Mouse (Mus musculus): ENCODE data around the gene Kat6b. TPM values are rescaled to one million over a fixed set of nuclear protein-coding genes. Genes with fewer than 3 reads are reported as not detected.

Kat6b gene
- polyA plus RNA-seq, 1 experiment from 2014 or later: 33.0 TPM

DNA sequence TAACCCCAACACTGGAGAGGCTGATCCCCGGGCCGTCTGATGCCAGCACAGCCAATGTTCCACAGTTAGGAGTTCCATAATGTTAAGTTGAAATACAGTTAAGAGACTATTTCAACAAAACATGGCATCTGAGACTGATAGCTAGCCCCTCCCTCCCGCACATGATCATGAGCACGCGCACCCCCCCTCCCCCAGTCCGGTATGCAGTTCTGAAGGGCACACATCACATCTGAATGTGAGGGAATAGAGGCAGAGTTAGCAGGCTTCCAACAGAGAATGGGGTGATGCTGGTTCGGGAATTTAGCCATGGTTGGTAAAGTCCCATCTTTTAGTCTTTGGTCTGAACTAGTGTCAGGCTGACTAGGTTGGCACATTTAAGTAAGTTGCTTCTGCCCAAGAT is 70.4 kb downstream of the Kat6b start:
- Histone ChIP-seq H3K4me1 (peaks cover 65% of the 10 kb centered on the region), H3K27me3 (no peaks in the 10 kb centered on the region), H3K36me3 (ENCODE audit: poor library complexity, severe bottlenecking) (no peaks in the 10 kb centered on the region), H3K27ac (no peak overlapping the region), H3K9ac (no peak overlapping the region), H3K4me2 (no peak overlapping the region), H3K9me3 (replicated peaks) (no peaks in the 10 kb centered on the region), H3K4me3 (no peak overlapping the region)
- no peak for ATAC-seq
- WGBS: 93% methylated on average over 7 of the region's 7 CpGs

DNA sequence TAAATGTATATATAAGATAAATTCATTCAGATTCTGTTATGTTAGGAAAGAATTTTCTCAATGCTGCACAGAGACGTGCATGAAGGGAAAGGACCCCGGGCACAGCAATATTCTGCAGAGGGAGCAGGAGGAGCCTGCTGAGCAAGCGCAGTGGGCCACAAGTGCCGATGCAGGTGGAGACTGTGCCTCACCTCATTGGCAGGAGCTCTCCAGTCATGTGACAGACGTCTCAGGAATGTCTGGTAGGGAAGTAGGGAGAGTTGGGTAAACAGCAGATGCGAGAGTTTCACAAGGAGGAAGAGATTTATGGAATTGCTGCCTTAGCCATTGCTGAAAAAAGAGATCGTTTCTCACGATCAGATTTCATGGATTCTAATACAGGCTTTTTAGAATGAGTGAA is 71.7 kb downstream of the Kat6b start:
- Histone ChIP-seq H3K9me3 (replicated peaks) (no peaks in the 10 kb centered on the region), H3K36me3 (ENCODE audit: poor library complexity, severe bottlenecking) (no peaks in the 10 kb centered on the region), H3K27ac (no peak overlapping the region), H3K4me3 (no peak overlapping the region), H3K4me2 (no peak overlapping the region), H3K4me1 (peaks cover 60% of the 10 kb centered on the region), H3K9ac (no peak overlapping the region), H3K27me3 (no peaks in the 10 kb centered on the region)
- ATAC-seq: peak; percentile 24; the same call in 1 of the 2 replicates
- WGBS: 76% methylated on average over 8 of the region's 8 CpGs

DNA sequence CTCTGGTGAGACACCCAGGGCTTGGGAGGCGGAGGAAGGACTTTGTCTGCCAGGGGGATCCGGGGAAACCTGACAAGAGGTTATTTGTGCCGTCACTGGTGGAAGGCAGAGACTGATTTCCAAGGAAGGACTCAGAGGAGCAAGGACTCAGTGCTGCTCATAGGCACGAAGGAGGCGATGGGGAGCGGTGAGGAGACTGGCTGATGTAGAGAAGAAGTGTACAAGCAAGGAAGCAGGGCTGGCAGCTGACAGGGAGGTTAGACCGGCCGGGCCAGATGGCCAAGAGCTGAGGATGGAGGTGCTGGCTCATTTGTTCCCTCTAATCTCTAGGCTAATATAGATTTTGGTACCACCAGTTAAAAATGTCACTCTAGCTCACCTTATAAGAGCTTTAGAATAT is 72.8 kb downstream of the Kat6b start:
- Histone ChIP-seq H3K9me3 (replicated peaks) (no peaks in the 10 kb centered on the region), H3K4me1 (peaks cover 63% of the 10 kb centered on the region), H3K4me3 (no peak overlapping the region), H3K36me3 (ENCODE audit: poor library complexity, severe bottlenecking) (no peaks in the 10 kb centered on the region), H3K4me2 (no peak overlapping the region), H3K27me3 (no peaks in the 10 kb centered on the region), H3K27ac (no peak overlapping the region), H3K9ac (no peak overlapping the region)
- WGBS: 86% methylated on average over 8 of the region's 8 CpGs
- no peak for ATAC-seq

DNA sequence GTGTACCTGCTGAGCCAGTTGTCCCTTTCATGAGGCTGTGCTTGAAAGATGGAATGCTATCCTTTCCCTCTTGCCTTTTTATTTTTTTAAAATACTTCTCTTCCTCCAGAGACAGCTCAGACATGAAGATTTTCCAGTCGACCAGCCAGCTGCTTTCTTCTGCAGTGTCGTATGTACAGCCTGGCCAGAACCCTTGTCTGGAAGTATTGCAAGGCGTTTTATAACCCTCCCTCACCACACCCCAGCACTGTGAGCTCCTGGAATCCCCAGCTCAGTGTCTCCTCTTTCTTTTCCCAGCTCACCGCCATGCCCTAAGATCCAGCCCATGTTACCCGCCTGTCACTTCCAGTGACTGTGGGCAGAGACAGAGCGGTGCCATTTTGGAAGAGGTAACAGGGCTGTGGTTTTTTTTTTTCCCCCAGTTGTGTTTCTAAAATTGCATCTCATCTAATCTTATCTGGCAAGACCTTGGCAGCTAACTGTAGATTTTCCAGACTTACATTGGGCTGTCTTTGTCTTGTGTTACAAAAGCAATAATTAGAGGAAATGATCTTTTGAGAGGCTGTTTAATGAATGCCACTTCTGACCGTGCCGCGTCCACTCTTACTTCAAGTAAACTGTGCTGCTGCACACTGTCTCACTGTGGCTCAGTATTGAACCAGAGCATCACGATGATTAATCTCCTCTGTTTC is 77.4 kb downstream of the Kat6b start:
- H3K27ac ChIP-seq: peak overlapping the region; percentile 48
- H3K4me2 ChIP-seq: no peak overlapping the region; the same call in 1 of the 2 replicates
- WGBS: 41% methylated on average over 10 of the region's 10 CpGs
- H3K9ac ChIP-seq: no peak overlapping the region
- peak; percentile 43; the same call in 1 of the 2 replicates for ATAC-seq
- no peaks in the 10 kb centered on the region for H3K36me3 ChIP-seq (ENCODE audit: poor library complexity, severe bottlenecking)
- H3K4me3 ChIP-seq: no peak overlapping the region
- no peaks in the 10 kb centered on the region for H3K27me3 ChIP-seq
- no peaks in the 10 kb centered on the region for H3K9me3 ChIP-seq (replicated peaks)
- peaks cover 67% of the 10 kb centered on the region for H3K4me1 ChIP-seq

DNA sequence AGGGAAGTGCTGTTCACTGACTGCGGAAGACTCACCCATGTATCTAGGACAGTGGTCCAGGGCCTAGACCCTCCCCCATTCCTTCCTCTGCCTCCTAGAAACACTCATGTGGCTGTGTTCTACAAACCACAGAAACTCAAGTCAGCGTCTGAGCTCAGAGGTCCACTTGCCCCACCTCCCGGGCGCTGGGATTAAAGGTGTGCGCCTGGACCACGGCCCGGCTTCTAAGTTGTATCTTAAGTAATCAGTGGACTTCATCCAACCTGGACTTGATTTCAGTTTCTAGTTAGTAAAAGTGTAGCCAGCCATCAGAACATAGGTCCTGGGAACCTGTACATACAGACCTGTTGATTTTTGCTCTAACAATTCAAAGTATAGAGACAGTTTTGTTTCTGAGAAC is 78.2 kb downstream of the Kat6b start:
- ATAC-seq: no peak
- WGBS: 90% methylated on average over 7 of the region's 7 CpGs
- Histone ChIP-seq H3K4me3 (no peak overlapping the region), H3K27ac (no peak overlapping the region), H3K27me3 (no peaks in the 10 kb centered on the region), H3K4me1 (peaks cover 67% of the 10 kb centered on the region), H3K36me3 (ENCODE audit: poor library complexity, severe bottlenecking) (no peaks in the 10 kb centered on the region), H3K9me3 (replicated peaks) (no peaks in the 10 kb centered on the region), H3K9ac (no peak overlapping the region), H3K4me2 (no peak overlapping the region)

DNA sequence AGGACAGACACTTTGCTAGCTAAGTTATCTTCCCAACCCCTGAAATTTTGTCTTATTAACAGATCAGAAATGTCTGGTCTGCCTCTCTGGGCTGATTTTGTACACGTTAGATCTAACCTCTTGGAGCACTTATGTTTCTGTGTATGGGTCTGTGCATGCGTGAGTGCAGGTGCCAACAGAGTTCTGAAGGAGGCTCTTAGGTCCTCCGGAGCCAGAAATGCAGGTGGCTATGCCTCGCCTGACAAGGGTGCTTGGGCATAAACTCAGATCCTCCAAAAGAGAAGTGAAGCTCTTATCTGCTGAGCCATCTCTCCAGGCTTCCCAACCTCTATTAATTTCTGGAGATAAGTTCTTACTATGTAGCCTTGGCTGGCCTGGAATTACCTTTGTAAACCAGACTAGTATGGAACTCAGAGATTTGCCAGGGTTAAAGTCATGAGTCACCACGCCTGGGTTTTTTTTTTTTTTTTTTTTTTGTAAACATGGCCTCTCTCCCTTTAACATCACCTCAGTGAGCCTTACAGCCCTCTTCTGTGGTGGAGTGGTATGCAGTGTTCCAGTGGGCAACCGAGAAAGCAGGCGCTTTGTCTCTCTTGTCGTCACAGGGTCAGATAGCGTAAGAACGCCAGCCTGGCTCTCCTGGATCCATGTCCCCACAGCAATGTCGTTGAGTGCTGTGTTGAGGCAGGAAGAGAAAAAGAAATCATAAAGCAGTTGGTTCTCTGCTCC is 79.4 kb downstream of the Kat6b start:
- no peaks in the 10 kb centered on the region for H3K36me3 ChIP-seq (ENCODE audit: poor library complexity, severe bottlenecking)
- H3K9ac ChIP-seq: no peak overlapping the region
- H3K4me1 ChIP-seq: peaks cover 61% of the 10 kb centered on the region
- ATAC-seq: no peak
- H3K4me2 ChIP-seq: no peak overlapping the region
- no peak overlapping the region for H3K4me3 ChIP-seq
- H3K27ac ChIP-seq: no peak overlapping the region
- 87% methylated on average over 11 of the region's 11 CpGs for WGBS
- no peaks in the 10 kb centered on the region for H3K9me3 ChIP-seq (replicated peaks)
- no peaks in the 10 kb centered on the region for H3K27me3 ChIP-seq

DNA sequence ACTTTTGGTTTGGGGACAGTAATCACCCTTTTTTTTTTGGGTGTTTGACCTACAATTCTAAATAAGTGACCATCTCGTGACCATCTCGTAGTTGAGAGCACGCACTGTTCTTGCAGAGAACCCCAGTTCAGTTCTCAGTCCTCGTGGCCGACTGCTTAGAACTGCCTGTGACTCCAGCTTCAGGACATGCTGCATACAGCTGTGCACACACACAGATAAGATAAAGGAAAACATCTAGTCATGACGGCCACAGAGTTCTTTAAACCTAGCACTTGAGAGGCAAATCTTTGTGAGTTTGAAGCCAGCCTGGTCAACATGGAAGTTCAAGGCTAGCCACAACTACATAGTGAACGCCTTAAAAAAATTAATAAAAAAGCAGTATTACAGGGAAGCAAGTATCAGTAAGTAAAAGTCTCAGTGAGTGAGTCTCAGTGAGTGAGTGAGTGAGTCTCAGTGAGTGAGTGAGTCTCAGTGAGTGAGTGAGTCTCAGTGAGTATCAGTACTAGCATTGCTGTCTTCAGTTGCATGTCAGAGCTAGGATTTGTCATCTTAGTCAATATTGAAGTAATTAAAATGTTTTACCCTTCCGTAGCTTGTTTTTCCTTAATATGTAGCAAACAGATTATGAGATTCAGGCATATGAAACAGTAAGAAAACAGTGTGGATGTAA is 80.3 kb downstream of the Kat6b start:
- Histone ChIP-seq H3K9ac (no peak overlapping the region), H3K27ac (no peak overlapping the region), H3K4me1 (peaks cover 58% of the 10 kb centered on the region), H3K4me3 (no peak overlapping the region), H3K4me2 (no peak overlapping the region), H3K27me3 (no peaks in the 10 kb centered on the region), H3K36me3 (ENCODE audit: poor library complexity, severe bottlenecking) (no peaks in the 10 kb centered on the region), H3K9me3 (replicated peaks) (no peaks in the 10 kb centered on the region)
- ATAC-seq: no peak
- 94% methylated on average over 8 of the region's 8 CpGs for WGBS

DNA sequence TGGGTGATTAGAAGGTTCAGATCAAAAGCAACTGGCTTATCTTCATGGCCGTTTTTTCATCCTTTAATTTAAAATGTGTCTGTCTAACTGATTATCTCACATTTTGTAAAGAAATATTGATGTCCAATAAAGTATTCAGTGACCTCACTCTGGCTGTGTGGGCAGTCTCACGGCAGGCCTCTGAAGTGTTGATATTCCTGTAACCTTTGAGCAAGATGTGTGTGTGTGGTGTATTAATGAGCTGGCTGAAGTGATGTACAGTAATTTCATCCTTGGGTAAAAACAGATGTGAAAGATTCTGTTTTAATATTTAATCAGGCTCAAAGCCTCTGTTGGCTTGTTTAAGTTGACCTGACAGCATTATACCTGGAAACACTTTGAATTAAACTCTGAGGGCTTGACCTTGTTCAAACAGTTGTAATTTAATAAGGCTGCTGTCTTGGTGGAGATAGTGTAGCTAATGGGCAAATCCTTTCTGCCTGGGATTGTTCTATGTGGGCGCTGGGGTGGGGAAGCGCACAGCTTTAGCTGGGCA is 82.4 kb downstream of the Kat6b start:
- no peak for ATAC-seq
- peaks cover 59% of the 10 kb centered on the region for H3K4me1 ChIP-seq
- no peak overlapping the region for H3K4me2 ChIP-seq
- WGBS: 60% methylated on average over 4 of the region's 4 CpGs
- H3K4me3 ChIP-seq: no peak overlapping the region
- no peak overlapping the region for H3K27ac ChIP-seq
- no peaks in the 10 kb centered on the region for H3K36me3 ChIP-seq (ENCODE audit: poor library complexity, severe bottlenecking)
- H3K27me3 ChIP-seq: no peaks in the 10 kb centered on the region
- no peaks in the 10 kb centered on the region for H3K9me3 ChIP-seq (replicated peaks)
- H3K9ac ChIP-seq: no peak overlapping the region

DNA sequence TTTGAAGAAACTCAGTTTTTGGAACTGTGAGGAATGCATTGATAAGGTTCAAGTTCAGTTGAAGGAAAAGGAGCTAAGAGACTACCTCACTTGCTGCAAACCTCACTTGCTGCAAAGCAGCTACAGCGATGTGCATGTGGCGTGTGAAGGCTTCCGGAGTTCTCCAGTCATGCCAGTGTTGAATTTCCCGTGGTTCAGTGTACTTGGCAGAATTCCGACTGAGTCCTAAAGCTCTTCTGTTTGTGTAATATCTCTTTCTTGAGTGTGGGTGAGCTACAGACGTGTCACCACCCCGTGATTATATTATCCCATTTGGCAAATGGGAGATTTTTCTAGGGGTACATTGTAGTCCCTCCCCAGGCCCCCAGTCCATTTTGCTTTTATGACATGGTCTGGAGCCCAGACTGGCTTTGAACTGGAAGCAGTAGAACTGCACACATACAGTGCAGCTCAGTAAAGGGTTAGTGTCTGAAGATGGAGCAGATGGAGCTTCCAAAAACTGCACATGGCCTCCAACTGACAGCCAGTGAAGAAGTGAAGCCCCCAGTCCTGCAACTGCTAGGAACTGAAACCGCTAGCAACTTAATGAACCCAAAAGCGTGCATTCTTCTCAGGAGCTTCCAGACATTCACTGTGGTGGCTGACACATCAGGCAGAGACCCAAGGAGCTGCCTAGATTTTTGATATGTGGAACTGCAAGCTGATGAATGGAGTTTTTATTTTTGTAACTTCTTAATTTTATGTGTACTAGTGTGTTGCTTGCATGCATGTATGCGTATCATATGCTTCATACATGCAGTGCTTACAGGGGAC is 84.5 kb downstream of the Kat6b start:
- H3K27ac ChIP-seq: no peak overlapping the region
- no peaks in the 10 kb centered on the region for H3K36me3 ChIP-seq (ENCODE audit: poor library complexity, severe bottlenecking)
- H3K4me1 ChIP-seq: peaks cover 56% of the 10 kb centered on the region
- H3K9ac ChIP-seq: no peak overlapping the region
- H3K9me3 ChIP-seq (replicated peaks): no peaks in the 10 kb centered on the region
- peak; percentile 28; the same call in 1 of the 2 replicates for ATAC-seq
- 88% methylated on average over 10 of the region's 10 CpGs for WGBS
- H3K27me3 ChIP-seq: no peaks in the 10 kb centered on the region
- H3K4me2 ChIP-seq: no peak overlapping the region
- H3K4me3 ChIP-seq: no peak overlapping the region

DNA sequence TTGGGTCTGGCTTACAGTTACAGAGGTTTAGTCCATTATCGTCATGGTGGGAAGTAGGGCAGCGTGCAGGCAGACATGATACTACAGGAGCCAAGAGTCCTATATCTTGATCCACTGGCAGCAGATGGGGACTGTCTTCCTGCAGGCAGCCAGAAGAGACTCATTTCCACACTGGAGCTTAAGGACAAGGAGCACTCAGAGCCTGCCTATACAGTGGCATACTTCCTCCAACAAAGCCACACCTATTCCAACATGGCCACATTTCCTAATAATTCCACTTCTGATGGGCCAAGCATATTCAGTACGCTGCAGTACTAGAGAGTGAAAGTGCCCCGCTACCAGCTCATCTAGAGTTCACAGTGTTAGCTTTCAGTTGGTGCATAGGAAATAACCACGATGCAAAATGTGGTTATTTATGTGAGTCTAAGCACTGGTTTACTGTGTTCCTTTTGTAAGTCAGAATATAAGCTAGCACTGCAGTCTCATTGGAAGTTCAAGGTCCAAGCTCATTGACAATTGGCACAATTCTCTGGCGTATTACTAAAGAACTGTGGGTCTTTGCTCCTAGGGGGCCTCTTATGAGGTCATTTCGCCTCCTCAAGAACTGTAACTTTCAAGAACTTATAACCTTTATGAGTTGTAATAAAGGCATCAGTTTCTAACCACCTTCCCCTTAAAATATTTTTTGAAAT is 86.2 kb downstream of the Kat6b start:
- Histone ChIP-seq H3K36me3 (ENCODE audit: poor library complexity, severe bottlenecking) (no peaks in the 10 kb centered on the region), H3K4me1 (peaks cover 54% of the 10 kb centered on the region), H3K9me3 (replicated peaks) (no peaks in the 10 kb centered on the region), H3K4me3 (no peak overlapping the region), H3K27me3 (no peaks in the 10 kb centered on the region), H3K27ac (no peak overlapping the region), H3K4me2 (no peak overlapping the region), H3K9ac (no peak overlapping the region)
- WGBS: 89% methylated on average over 7 of the region's 7 CpGs
- ATAC-seq: no peak

DNA sequence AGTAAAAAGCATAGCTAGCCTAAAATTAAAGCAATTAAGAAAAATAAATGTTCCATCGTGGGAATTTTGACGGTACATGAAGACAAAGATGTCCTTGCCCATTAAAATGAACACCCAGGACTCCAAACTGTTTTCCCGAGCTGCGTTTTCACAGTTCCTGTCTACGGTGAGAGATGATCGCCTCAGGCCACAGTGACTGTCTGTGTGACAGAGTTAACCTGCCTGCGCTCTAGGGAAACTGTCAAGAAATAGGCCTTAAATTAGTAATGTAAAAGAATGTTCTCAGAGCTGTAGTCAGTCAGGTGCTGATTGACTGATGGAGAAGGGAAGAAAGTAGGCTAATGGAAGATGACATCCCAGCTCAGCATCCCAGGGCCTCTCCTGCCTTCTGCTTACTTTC is 87.6 kb downstream of the Kat6b start:
- ATAC-seq: no peak
- H3K27ac ChIP-seq: no peak overlapping the region
- H3K4me1 ChIP-seq: peaks cover 40% of the 10 kb centered on the region
- H3K36me3 ChIP-seq (ENCODE audit: poor library complexity, severe bottlenecking): no peaks in the 10 kb centered on the region
- H3K27me3 ChIP-seq: no peaks in the 10 kb centered on the region
- no peaks in the 10 kb centered on the region for H3K9me3 ChIP-seq (replicated peaks)
- no peak overlapping the region for H3K4me2 ChIP-seq
- 79% methylated on average over 7 of the region's 7 CpGs for WGBS
- no peak overlapping the region for H3K9ac ChIP-seq
- H3K4me3 ChIP-seq: no peak overlapping the region

Measured in forebrain, embryonic 13.5 days (tissue).